Mouse (Mus musculus) embryonic facial prominence, embryonic 11.5 days (tissue): ENCODE data around the gene Insig2. TPM values are rescaled to one million over a fixed set of nuclear protein-coding genes. Genes with fewer than 3 reads are reported as not detected.

Source experiments
- ATAC-seq: fragments of 200-750 bp; cut with Nextera tagmentation; replicated peaks from 2 replicates; pipeline ENCODE4 v1.8.0; 2017; ENCODE audit warnings: low read depth; ENCODE audit not compliant: insufficient number of reproducible peaks, low FRiP score, low TSS enrichment
- DNase-seq: peaks from one replicate; pipeline ENCODE4 v3.0.0-alpha.2; 2015; ENCODE audit warnings: low spot score
- H3K27ac ChIP-seq: fragments of 300-500 bp; sonication (generic); replicated peaks from 2 replicates; pipeline ENCODE4 v1.5.1; 2014; ENCODE audit warnings: mild to moderate bottlenecking, low read depth, low read length, control low read depth
- H3K27me3 ChIP-seq: fragments of 300-500 bp; sonication (generic); 2 replicates; pipeline ENCODE4 v1.6.1; 2014; ENCODE audit warnings: mild to moderate bottlenecking, low read length, moderate library complexity, mixed read lengths; ENCODE audit not compliant: control insufficient read depth, insufficient read depth
- H3K36me3 ChIP-seq: fragments of 300-500 bp; sonication (generic); replicated peaks from 2 replicates; pipeline ENCODE4 v1.6.1; 2014; ENCODE audit warnings: low read depth, mild to moderate bottlenecking, low read length, moderate library complexity, mixed read lengths; ENCODE audit not compliant: control insufficient read depth, insufficient read depth
- H3K4me1 ChIP-seq: fragments of 300-500 bp; sonication (generic); 2 replicates; pipeline ENCODE4 v1.6.1; 2014; ENCODE audit warnings: low read length, mixed read lengths; ENCODE audit not compliant: control insufficient read depth, insufficient read depth
- H3K4me2 ChIP-seq: fragments of 300-500 bp; sonication (generic); 2 replicates; pipeline ENCODE4 v1.6.1; 2014; ENCODE audit warnings: low read depth, mild to moderate bottlenecking, control low read depth, low read length, moderate library complexity
- H3K4me3 ChIP-seq: fragments of 300-500 bp; sonication (generic); 2 replicates; pipeline ENCODE4 v1.5.1; 2014; ENCODE audit warnings: low read depth, low read length, control low read depth
- H3K9ac ChIP-seq: fragments of 300-500 bp; sonication (generic); replicated peaks from 2 replicates; pipeline ENCODE4 v1.6.1; 2014; ENCODE audit warnings: mild to moderate bottlenecking, control low read depth, low read length
- H3K9me3 ChIP-seq: fragments of 300-500 bp; sonication (generic); replicated peaks from 2 replicates; pipeline ENCODE4 v1.6.1; 2016; ENCODE audit warnings: mild to moderate bottlenecking, low read length, inconsistent platforms, mixed read lengths; ENCODE audit not compliant: control insufficient read depth
- WGBS: fragments of 180-500 bp; shearing (Covaris S2); extraction: QIAGEN DNeasy Blood & Tissue Kit; methylation state at CpG from one replicate; pipeline ENCODE4 v1.1.7; 2014; 5-methylcytosine and 5-hydroxymethylcytosine counted together
- polyA plus RNA-seq: library from polyadenylated mRNA; unstranded; fragments of >200 nt; fragmentation: Nextera tagmentation; extraction: Ambion mirVana; gene quantifications from 2 replicates; pipeline ENCODE4 v1.2.1, GENCODE M21; 2014

Gene Insig2
- polyA plus RNA-seq, 1 experiment from 2014 or later: 14.6 TPM

DNA sequence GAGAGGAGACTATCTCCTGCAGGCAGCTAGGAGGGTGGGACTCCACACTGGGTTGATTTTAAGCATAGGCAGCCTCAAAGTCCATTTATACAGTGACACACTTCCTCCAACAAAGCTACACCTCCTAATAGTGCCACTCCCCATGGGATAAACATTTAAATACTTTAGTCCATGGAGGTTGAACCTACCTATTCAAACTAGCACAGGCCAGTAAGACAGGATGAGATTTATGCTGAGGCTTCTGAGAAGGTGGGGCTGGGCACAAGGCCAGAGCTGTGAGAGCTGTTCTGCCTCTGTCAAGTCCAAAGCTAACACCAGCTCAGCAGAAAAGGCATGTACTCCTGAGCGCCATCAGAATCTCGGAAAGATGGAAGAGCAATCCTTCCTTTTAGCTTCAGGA, 48.2 kb downstream of the Insig2 start:
- 93% methylated on average over 2 of the region's 2 CpGs for WGBS
- DNase-seq: no peak
- Histone ChIP-seq H3K4me2 (no peak overlapping the region), H3K27me3 (no peaks in the 10 kb centered on the region), H3K4me3 (no peak overlapping the region), H3K4me1 (no peaks in the 10 kb centered on the region), H3K36me3 (no peaks in the 10 kb centered on the region), H3K27ac (no peak overlapping the region), H3K9me3 (no peaks in the 10 kb centered on the region), H3K9ac (no peak overlapping the region)
- ATAC-seq: no peak

- no peak overlapping the region for H3K4me3 ChIP-seq
- H3K4me1 ChIP-seq: no peaks in the 10 kb centered on the region
- H3K27me3 ChIP-seq: no peaks in the 10 kb centered on the region
- DNase-seq: no peak
- no peak for ATAC-seq
- H3K4me2 ChIP-seq: no peak overlapping the region
- H3K9me3 ChIP-seq: no peaks in the 10 kb centered on the region
- no peaks in the 10 kb centered on the region for H3K36me3 ChIP-seq
- H3K27ac ChIP-seq: no peak overlapping the region
- H3K9ac ChIP-seq: no peak overlapping the region
- 87% methylated on average over 1 of the region's 1 CpGs for WGBS
Measured at GRCm38 (mm10) chr1:121280501-121280900, 51.9 kb downstream of the Insig2 start.

GRCm38 (mm10) chr1:121278370-121278769, 54.0 kb downstream of the Insig2 start:
- 79% methylated on average over 3 of the region's 3 CpGs for WGBS
- Histone ChIP-seq H3K27ac (no peak overlapping the region), H3K27me3 (no peaks in the 10 kb centered on the region), H3K4me2 (no peak overlapping the region), H3K9ac (no peak overlapping the region), H3K4me3 (no peak overlapping the region), H3K36me3 (no peaks in the 10 kb centered on the region), H3K9me3 (no peaks in the 10 kb centered on the region), H3K4me1 (no peaks in the 10 kb centered on the region)
- no peak for DNase-seq
- no peak for ATAC-seq

GRCm38 (mm10) chr1:121277466-121277865, 54.9 kb downstream of the Insig2 start:
- no peak for DNase-seq
- Histone ChIP-seq H3K36me3 (no peaks in the 10 kb centered on the region), H3K4me2 (no peak overlapping the region), H3K9me3 (no peaks in the 10 kb centered on the region), H3K4me3 (no peak overlapping the region), H3K9ac (no peak overlapping the region), H3K27ac (no peak overlapping the region), H3K27me3 (no peaks in the 10 kb centered on the region), H3K4me1 (no peaks in the 10 kb centered on the region)
- no peak for ATAC-seq
- WGBS: 85% methylated on average over 4 of the region's 4 CpGs

DNA sequence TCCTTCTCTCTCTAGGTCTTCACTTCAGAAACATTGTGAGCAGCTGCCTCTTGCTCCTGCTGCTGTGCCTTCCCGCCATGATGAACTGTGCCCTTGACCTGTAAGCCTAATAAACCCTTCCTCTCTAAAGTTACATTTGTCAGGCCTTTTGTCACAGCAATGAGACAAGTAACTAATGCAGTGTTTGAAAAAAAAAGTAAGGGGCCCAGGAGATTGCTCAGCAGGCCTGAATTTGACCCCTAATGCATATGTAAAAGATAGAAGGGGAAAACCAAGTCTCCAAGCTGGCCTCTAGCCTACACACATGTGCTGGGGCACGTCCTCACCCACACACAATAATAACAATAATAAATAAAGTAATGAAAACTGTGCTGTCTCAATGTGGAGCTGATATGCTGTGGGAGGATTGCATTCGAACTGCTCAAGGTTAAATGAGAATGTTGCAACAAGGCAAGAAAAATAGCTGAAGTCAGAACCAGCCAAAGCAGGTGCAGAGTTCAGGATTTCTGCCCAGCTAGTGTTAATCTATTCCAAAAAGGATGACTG, 56.4 kb downstream of the Insig2 start:
- no peak overlapping the region for H3K4me3 ChIP-seq
- no peak overlapping the region for H3K4me2 ChIP-seq
- no peaks in the 10 kb centered on the region for H3K36me3 ChIP-seq

DNA sequence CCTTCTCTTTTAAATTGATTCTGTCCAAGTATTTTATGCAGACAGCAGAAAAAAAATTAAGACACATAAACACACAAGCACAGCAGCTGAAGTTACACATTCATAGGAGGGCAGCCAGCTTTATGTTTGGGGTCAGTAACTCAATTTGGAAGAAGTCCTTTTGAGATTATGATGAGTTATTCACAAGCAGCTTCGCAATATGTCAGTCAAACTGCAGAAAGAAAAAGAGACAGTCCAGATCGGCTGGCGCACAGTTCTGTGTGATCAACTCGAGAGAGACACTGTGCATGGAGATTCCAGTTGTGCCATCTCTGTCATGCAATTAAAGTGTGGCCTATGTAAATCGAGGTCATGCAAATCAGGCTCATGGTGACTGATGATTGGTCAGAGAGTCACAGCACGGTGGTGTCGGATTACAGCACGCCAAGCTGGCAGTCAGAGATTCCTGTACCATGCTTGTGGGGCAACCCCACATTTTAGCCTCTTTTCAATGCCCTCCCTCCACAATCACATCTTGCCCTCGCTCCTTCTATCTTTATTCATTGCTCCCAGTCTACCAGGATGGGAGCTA, 72.1 kb downstream of the Insig2 start:
- ATAC-seq: no peak; the same call in 1 of the 2 replicates
- peak; percentile 6 for DNase-seq
- no peaks in the 10 kb centered on the region for H3K27me3 ChIP-seq
- no peaks in the 10 kb centered on the region for H3K4me1 ChIP-seq
- no peak overlapping the region for H3K9ac ChIP-seq
- no peak overlapping the region for H3K4me2 ChIP-seq
- H3K9me3 ChIP-seq: no peaks in the 10 kb centered on the region
- H3K27ac ChIP-seq: no peak overlapping the region
- H3K36me3 ChIP-seq: no peaks in the 10 kb centered on the region
- 68% methylated on average over 9 of the region's 9 CpGs for WGBS
- H3K4me3 ChIP-seq: no peak overlapping the region

More for the DNA sequence above, 56.4 kb downstream of the Insig2 start:
- 66% methylated on average over 3 of the region's 3 CpGs for WGBS
- Histone ChIP-seq H3K9me3 (no peaks in the 10 kb centered on the region), H3K4me1 (no peaks in the 10 kb centered on the region), H3K9ac (no peak overlapping the region), H3K27ac (no peak overlapping the region), H3K27me3 (no peaks in the 10 kb centered on the region)
- ATAC-seq (no peak), DNase-seq (no peak)

Other genes starting within 250 kb of the Insig2 start
- 8.9 and 10.5 TPM in 2 replicates for gene Ccdc93, start 98.5 kb upstream of the Insig2 start, polyA plus RNA-seq
- gene Htr5b, start 195.9 kb upstream of the Insig2 start, polyA plus RNA-seq: 0.28 TPM in 1 of 2 replicates, not detected in the other
- gene Ddx18, start 235.4 kb upstream of the Insig2 start, polyA plus RNA-seq: 82.5 and 95.9 TPM in 2 replicates